Mouse (Mus musculus): ENCODE results near the gene Wfdc1. TPM values are rescaled to one million over a fixed set of nuclear protein-coding genes. Genes with fewer than 3 reads are reported as not detected.
A peak's percentile ranks its signal among the peaks of the same experiment; 100 is the strongest.

The Wfdc1 gene
- polyA plus RNA-seq, 1 experiment from 2014 or later, result 4.4 TPM

GRCm38 (mm10) chr8:119713421-119713820 is 47.3 kb downstream of the Wfdc1 start:
- Histone ChIP-seq H3K4me1 (peaks cover 17% of the 10 kb centered on the region), H3K9ac (no peak overlapping the region), H3K4me3 (no peak overlapping the region), H3K36me3 (no peaks in the 10 kb centered on the region), H3K4me2 (no peak overlapping the region), H3K27ac (replicated peaks) (no peak overlapping the region), H3K27me3 (replicated peaks) (peaks cover 7% of the 10 kb centered on the region; the same call in 1 of the 2 replicates), H3K9me3 (no peaks in the 10 kb centered on the region)
- WGBS, result 80% methylated on average over 5 of the region's 5 CpGs
- no peak for ATAC-seq (ENCODE audit: extremely low read depth, insufficient number of reproducible peaks, low FRiP score, low TSS enrichment)

DNA sequence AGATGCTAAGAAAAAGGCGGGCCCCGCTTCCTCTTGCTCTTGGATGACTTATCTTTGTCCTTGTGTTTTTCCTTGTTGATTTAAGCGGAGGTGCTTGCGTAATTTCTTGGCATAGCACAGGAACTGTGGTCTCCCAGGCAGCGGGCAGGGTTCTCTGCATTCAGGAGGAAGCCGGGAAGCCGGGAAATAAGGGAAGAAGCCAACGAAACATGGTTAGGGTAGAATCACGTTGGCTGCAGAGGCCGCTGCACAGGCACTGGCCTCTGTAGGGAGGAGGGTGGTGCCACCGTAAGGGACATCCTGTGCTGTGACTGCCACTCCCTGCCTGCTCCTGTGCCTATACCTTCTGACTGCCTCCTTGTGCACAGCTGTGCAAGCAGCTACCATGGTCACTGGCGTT is 49.1 kb downstream of the Wfdc1 start:
- peaks cover 7% of the 10 kb centered on the region; the same call in 1 of the 2 replicates for H3K27me3 ChIP-seq (replicated peaks)
- no peaks in the 10 kb centered on the region for H3K36me3 ChIP-seq
- peak overlapping the region; percentile 12 for H3K4me2 ChIP-seq
- H3K9ac ChIP-seq, result no peak overlapping the region
- no peaks in the 10 kb centered on the region for H3K9me3 ChIP-seq
- WGBS, result 59% methylated on average over 12 of the region's 12 CpGs
- ATAC-seq (ENCODE audit: extremely low read depth, insufficient number of reproducible peaks, low FRiP score, low TSS enrichment), result no peak
- H3K4me3 ChIP-seq, result no peak overlapping the region
- H3K27ac ChIP-seq (replicated peaks), result peak overlapping the region; percentile 60
- peaks cover 24% of the 10 kb centered on the region for H3K4me1 ChIP-seq

DNA sequence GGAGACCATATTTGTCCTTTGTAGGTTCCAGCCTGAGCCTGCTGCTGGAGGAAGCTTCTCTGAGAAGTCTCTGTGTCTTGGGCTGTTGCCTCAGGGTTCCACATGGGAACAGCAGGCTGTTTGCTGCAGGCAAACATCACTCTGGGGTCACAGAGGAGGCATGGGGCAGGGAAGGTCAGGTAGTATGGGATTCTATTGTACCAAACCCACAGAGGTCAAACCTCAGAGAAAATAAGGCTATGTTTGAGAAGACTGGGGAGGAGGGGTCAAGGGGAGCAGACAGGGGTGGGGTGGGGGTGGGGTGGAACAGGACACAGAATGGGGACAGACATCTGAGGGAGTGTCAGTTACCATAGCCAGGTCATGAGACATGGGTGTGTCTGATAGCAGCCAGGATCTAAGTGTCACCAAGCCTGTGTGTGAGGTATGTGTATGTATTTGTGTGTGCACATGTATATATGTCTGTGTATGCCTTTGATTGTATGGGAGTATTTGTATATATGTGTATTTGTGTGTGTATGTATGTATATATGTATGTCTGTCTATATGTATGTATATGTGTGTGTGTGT is 50.6 kb downstream of the Wfdc1 start:
- Histone ChIP-seq H3K4me2 (no peak overlapping the region), H3K4me1 (peaks cover 24% of the 10 kb centered on the region), H3K27me3 (replicated peaks) (no peaks in the 10 kb centered on the region; the same call in 1 of the 2 replicates), H3K27ac (replicated peaks) (no peak overlapping the region), H3K9ac (no peak overlapping the region), H3K4me3 (no peak overlapping the region), H3K36me3 (no peaks in the 10 kb centered on the region), H3K9me3 (no peaks in the 10 kb centered on the region)
- no peak for ATAC-seq (ENCODE audit: extremely low read depth, insufficient number of reproducible peaks, low FRiP score, low TSS enrichment)

- Histone ChIP-seq H3K4me1 (peaks cover 25% of the 10 kb centered on the region), H3K27ac (replicated peaks) (no peak overlapping the region), H3K4me2 (no peak overlapping the region), H3K4me3 (no peak overlapping the region), H3K27me3 (replicated peaks) (no peaks in the 10 kb centered on the region; the same call in 1 of the 2 replicates), H3K9ac (no peak overlapping the region), H3K9me3 (no peaks in the 10 kb centered on the region), H3K36me3 (no peaks in the 10 kb centered on the region)
- no peak for ATAC-seq (ENCODE audit: extremely low read depth, insufficient number of reproducible peaks, low FRiP score, low TSS enrichment)
- WGBS, result 60% methylated on average over 9 of the region's 9 CpGs
These were observed 51.6 kb downstream of the Wfdc1 start for GRCm38 (mm10) chr8:119717765-119718164.

DNA sequence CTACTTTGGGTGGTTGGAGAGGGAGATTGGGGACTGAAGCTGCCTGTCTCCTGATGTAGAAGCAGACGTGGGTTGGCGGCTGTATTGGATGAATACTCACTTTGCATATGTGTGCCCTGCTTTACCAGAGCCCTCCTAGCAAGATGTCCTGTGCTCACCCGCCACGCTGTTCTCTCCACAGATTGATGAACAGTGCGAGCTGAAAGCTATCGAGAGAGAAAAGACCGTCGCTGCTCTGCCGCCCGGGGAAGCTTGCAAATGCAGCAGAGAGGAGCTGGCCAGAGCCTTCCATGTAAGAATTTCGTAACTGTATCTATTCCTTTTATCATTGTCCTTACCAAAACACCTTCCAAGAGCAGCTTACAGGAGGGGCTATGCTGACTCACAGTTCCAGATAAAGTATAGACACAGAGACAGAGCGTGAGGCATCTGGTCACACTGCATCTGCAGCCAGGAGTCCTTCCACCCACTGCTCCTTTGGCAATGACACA is 52.9 kb downstream of the Wfdc1 start:
- H3K27ac ChIP-seq (replicated peaks), result 0 out of 2 replicates have a peak overlapping the region, but pooled peaks have one; percentile 1
- ATAC-seq (ENCODE audit: extremely low read depth, insufficient number of reproducible peaks, low FRiP score, low TSS enrichment), result no peak
- no peaks in the 10 kb centered on the region; the same call in 1 of the 2 replicates for H3K27me3 ChIP-seq (replicated peaks)
- H3K9ac ChIP-seq, result no peak overlapping the region
- no peak overlapping the region for H3K4me2 ChIP-seq
- WGBS, result 44% methylated on average over 12 of the region's 12 CpGs
- H3K9me3 ChIP-seq, result no peaks in the 10 kb centered on the region
- no peak overlapping the region for H3K4me3 ChIP-seq
- H3K36me3 ChIP-seq, result no peaks in the 10 kb centered on the region
- H3K4me1 ChIP-seq, result peaks cover 37% of the 10 kb centered on the region

GRCm38 (mm10) chr8:119722348-119722747 is 56.2 kb downstream of the Wfdc1 start:
- H3K36me3 ChIP-seq, result no peaks in the 10 kb centered on the region
- no peak overlapping the region for H3K27ac ChIP-seq (replicated peaks)
- WGBS, result 57% methylated on average over 6 of the region's 6 CpGs
- H3K4me2 ChIP-seq, result no peak overlapping the region
- no peak for ATAC-seq (ENCODE audit: extremely low read depth, insufficient number of reproducible peaks, low FRiP score, low TSS enrichment)
- H3K4me1 ChIP-seq, result peaks cover 39% of the 10 kb centered on the region
- H3K27me3 ChIP-seq (replicated peaks), result no peaks in the 10 kb centered on the region
- no peaks in the 10 kb centered on the region for H3K9me3 ChIP-seq
- no peak overlapping the region for H3K4me3 ChIP-seq
- H3K9ac ChIP-seq, result no peak overlapping the region

- Histone ChIP-seq H3K4me2 (peak overlapping the region; percentile 49), H3K27ac (replicated peaks) (peak overlapping the region; percentile 78), H3K9me3 (no peaks in the 10 kb centered on the region), H3K4me3 (no peak overlapping the region), H3K9ac (no peak overlapping the region), H3K27me3 (replicated peaks) (no peaks in the 10 kb centered on the region), H3K4me1 (peaks cover 36% of the 10 kb centered on the region), H3K36me3 (no peaks in the 10 kb centered on the region)
- 22% methylated on average over 4 of the region's 4 CpGs for WGBS
- ATAC-seq (ENCODE audit: extremely low read depth, insufficient number of reproducible peaks, low FRiP score, low TSS enrichment), result 0 out of 2 replicates have a peak, but pooled peaks have one; percentile 32
These were observed 57.5 kb downstream of the Wfdc1 start for GRCm38 (mm10) chr8:119723676-119724075.

DNA sequence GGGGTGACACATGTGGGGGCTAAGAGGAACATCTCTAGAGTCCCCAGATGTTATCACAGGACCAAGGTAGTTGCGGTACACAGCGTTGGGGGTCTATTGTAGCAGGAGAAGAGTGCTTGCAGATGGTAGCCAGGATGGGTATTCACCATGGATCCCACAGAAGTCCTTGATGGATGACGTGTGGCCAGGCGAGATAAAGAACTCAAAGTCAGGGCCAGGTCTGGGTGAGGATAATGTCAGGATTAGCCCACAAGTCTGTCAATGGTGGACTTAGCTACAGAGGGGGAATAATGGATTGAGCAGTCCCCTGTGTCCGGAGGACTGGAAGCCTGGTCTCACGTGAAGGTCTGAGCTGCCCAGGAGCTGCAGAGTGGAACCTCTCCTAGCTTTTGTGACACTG is 58.4 kb downstream of the Wfdc1 start:
- Histone ChIP-seq H3K36me3 (no peaks in the 10 kb centered on the region), H3K27ac (replicated peaks) (peak overlapping the region; percentile 78)

DNA sequence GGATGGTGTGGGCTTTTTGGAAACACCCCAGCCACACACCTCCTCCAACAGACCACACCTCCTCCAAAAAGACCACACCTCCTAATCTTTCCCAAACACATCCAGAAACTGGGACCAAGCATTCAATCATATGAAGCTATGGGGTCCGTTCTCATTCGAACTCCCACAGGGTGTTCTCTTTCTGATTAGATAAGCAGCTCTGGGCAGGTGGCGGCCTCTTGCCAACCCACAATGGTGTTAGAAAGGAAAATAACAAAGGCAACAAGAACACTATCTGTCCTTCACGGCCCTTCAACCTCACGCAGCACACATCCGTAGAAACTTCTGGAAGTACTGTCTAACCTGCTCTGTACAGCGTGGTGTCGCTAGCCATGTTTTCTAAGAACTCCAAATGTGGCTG is 60.9 kb downstream of the Wfdc1 start:
- ATAC-seq (ENCODE audit: extremely low read depth, insufficient number of reproducible peaks, low FRiP score, low TSS enrichment), result no peak
- Histone ChIP-seq H3K27ac (replicated peaks) (no peak overlapping the region), H3K9ac (no peak overlapping the region), H3K4me2 (no peak overlapping the region), H3K4me1 (peaks cover 27% of the 10 kb centered on the region), H3K27me3 (replicated peaks) (0 out of 2 replicates have a peak, but pooled peaks cover under 1% of the 10 kb centered on the region), H3K9me3 (no peaks in the 10 kb centered on the region), H3K36me3 (no peaks in the 10 kb centered on the region), H3K4me3 (no peak overlapping the region)
- 53% methylated on average over 8 of the region's 8 CpGs for WGBS

More for the DNA sequence above, 58.4 kb downstream of the Wfdc1 start:
- H3K4me3 ChIP-seq, result no peak overlapping the region
- H3K27me3 ChIP-seq (replicated peaks), result no peaks in the 10 kb centered on the region
- H3K4me2 ChIP-seq, result no peak overlapping the region
- ATAC-seq (ENCODE audit: extremely low read depth, insufficient number of reproducible peaks, low FRiP score, low TSS enrichment), result no peak
- 63% methylated on average over 6 of the region's 6 CpGs for WGBS
- no peaks in the 10 kb centered on the region for H3K9me3 ChIP-seq
- no peak overlapping the region for H3K9ac ChIP-seq
- peaks cover 27% of the 10 kb centered on the region for H3K4me1 ChIP-seq

DNA sequence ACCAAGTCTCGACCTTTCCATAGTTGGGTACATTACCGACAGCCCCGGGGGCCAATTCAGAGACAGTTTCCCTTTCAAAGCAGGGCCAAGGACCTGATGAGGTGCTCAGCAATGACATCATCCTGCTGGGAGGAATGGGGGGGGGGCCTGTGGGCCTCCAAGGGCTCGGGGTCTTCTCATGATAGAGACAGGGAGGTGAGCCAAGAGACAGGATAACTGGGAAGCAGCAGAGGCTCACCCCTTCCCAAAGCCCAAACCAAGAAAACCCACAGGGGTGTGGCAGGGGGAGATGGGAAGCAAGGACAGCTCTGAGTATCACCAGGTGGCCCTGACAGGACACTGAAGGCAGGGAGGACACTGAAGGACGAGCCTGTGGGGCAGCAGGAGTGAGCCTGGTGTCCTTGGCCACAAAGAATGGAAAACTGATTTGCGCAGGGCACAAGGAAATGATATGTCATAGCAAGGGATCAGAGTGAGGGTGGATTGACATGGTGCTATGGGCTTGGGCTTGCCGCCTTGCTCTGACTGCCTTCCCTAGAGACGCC is 62.3 kb downstream of the Wfdc1 start:
- 74% methylated on average over 8 of the region's 8 CpGs for WGBS
- Histone ChIP-seq H3K9me3 (no peaks in the 10 kb centered on the region), H3K4me3 (no peak overlapping the region), H3K27ac (replicated peaks) (no peak overlapping the region), H3K36me3 (no peaks in the 10 kb centered on the region), H3K9ac (no peak overlapping the region), H3K4me2 (no peak overlapping the region), H3K4me1 (peaks cover 20% of the 10 kb centered on the region), H3K27me3 (replicated peaks) (0 out of 2 replicates have a peak, but pooled peaks cover 4% of the 10 kb centered on the region)
- no peak for ATAC-seq (ENCODE audit: extremely low read depth, insufficient number of reproducible peaks, low FRiP score, low TSS enrichment)

DNA sequence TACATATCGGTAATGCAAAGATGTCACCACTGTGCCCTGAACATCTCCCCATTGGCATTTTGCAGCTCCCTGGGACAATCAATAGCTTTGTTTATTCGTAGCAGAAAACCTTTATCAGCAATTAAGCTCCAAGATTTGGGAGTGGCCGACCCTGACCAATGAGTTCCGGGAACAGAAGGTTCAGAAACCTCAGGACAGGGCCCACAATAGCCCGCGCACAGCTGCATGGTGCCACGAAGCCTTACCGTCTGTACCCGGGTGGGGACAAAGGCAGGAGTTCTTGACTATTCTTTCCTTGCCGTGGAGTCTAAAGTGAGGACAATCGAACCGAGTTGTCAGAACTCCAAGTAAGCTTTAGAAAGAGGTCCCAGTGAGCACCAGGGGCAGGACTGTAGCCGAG is 65.9 kb downstream of the Wfdc1 start:
- peaks cover 3% of the 10 kb centered on the region; the same call in 1 of the 2 replicates for H3K4me1 ChIP-seq
- ATAC-seq (ENCODE audit: extremely low read depth, insufficient number of reproducible peaks, low FRiP score, low TSS enrichment), result no peak
- H3K4me3 ChIP-seq, result no peak overlapping the region
- H3K27me3 ChIP-seq (replicated peaks), result 0 out of 2 replicates have a peak, but pooled peaks cover 4% of the 10 kb centered on the region
- H3K36me3 ChIP-seq, result no peaks in the 10 kb centered on the region
- H3K4me2 ChIP-seq, result no peak overlapping the region
- H3K9ac ChIP-seq, result no peak overlapping the region
- H3K27ac ChIP-seq (replicated peaks), result no peak overlapping the region
- no peaks in the 10 kb centered on the region for H3K9me3 ChIP-seq
- WGBS, result 71% methylated on average over 13 of the region's 13 CpGs
